Mouse (Mus musculus) lung, postnatal 0 days (tissue): ENCODE data around the gene Olfr312.

Source experiments
- CTCF ChIP-seq: IDR thresholded peaks from 2 replicates; pipeline ENCODE4 v1.5.1; 2016; ENCODE audit warnings: antibody characterized with exemption, mild to moderate bottlenecking
- EP300 ChIP-seq: IDR thresholded peaks from 2 replicates; pipeline ENCODE4 v1.6.1; 2016; ENCODE audit warnings: antibody characterized with exemption, mild to moderate bottlenecking, control low read depth

GRCm38 (mm10) chr11:58870961-58871360 is 41.9 kb downstream of the Olfr312 start:
- TF ChIP-seq CTCF (no peak), EP300 (no peak)
